Mouse (Mus musculus): ENCODE data around the gene Pdlim4.

Gene Pdlim4

DNA sequence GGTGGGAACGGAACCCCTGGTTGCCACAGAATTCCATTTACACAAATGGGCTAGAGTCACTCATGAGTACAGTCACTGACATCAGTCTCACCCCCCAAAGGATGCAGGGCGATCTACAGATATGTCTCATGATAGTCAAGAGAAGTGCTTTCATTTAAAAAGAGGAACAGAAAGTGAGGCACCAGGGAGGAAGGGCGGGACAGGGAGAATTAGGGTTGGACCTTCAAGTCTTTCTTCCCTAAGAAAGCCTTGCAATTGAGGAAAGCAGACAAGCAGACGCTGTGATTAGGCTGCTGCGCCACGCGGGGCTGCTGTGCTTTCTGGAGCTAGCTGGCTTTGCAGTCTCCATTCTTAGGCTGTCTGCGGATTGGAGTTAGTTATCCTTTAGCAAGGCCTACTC lies 22.9 kb upstream of the Pdlim4 start:
- DNase-seq (ENCODE audit: low spot score), result no peak

GRCm38 (mm10) chr11:54090091-54090879 lies 21.5 kb upstream of the Pdlim4 start:
- peak; percentile 34 for DNase-seq (ENCODE audit: low spot score)

DNA sequence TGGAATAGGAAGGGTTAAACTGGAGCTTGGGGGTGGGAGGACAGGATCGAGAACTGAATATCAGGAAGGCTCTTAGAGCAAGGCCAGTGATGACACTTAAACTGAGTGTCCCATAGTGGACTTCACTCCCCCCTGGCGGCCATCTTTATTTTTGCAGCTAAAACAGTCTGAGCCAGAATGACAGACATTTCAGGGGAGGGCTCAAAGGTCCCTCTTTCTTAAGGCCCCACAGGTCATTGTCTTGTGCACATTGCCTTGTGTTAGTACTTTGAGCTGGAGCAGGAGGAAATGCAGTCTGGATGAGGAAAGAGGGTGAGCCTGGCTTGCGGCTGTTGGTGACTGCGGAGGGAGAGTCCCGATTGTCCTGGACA lies 20.1 kb upstream of the Pdlim4 start:
- DNase-seq (ENCODE audit: low spot score), result peak; percentile 69

DNA sequence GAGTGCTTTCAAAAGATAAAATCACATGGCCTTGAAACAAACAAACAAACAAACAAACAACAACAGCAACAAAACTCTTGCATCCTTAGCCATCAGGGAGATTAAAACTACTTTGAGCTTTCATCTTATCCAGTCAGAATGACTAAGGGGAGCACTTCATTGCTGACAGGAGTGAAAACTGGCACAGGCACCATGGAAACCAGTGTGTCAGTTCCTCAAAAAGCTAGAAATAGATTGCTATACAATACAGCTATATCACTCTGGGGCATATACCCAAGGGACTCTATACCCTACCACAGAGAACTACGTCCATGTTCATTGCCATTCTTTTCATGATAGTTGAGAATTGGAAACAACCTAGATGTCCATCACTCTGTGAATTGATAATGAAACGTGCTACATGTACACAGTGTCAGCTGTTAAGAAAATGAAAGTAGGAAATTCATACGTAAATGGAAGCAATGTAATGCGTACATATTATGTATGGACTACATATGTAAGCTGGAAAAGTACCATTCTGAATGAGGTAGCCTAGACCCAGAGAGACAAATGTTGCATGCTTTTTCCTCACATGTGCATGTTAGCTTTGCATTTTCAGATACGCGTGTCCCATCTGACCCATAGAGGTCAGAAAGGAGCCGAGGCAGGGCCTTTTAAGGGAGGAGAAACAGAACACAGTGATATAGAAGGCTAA lies 19.6 kb upstream of the Pdlim4 start:
- DNase-seq (ENCODE audit: low spot score), result no peak

DNA sequence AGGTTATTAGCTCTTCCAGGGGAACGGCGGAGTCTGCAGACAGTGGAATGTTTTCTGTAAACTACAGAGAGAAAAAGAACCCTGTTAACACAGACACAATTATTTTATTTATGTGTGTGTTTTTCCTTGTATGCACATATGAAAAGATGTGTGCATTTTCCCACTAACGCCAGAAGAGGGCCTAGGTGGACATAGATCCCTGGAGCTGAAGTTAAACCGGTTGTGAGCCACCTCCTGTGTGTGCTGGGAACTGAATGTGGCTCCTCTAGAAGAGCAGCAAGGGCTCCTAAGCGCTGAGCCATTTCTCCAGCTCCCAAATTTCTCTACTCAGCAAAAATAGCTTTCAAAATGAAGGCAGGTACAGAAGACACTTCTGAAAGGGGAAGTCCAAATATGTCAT lies 17.0 kb upstream of the Pdlim4 start:
- DNase-seq (ENCODE audit: low spot score), result no peak

DNA sequence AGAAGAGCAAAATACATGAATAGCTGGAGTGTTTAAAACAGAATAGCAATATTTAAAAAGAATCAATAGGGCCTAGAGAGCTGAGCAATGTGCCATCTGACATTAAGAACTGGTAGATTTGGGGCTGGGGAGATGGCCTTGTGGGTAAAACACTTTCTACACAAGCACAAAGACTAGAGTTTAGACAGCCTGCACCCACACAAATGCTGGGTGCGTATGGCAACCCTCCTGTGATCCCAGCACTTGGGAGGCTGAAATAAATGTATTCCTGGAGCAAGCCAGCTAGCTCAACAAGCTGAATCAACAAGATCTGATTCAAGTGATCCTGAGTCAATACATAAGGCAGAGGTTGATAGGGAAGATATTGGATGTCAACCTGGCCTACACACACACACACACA lies 16.2 kb upstream of the Pdlim4 start:
- DNase-seq (ENCODE audit: low spot score), result no peak

- peak; percentile 44 for DNase-seq (ENCODE audit: low spot score)
These were observed 13.9 kb upstream of the Pdlim4 start for GRCm38 (mm10) chr11:54082725-54083124.

DNA sequence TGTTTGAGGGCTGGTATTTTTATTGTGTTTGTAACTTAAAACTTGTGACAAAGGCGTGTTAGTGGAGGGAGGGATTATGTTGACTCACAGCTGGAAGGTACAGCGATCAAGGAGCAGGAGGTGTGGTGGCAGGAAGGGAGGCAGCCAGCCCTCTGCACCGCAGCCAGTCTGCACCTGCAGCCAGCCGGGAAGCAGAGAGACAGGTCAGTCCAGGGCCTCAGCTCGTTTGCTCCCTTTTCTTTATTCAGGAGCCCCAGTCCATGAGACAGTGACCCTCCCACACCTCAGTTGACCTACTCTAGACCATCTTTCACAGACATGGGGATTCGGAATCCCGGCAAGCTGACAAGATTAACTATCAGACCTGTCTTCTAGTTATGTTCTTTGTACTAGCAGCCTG lies 11.6 kb upstream of the Pdlim4 start:
- peak; percentile 53 for DNase-seq (ENCODE audit: low spot score)

- DNase-seq (ENCODE audit: low spot score), result no peak
These were observed 7.3 kb upstream of the Pdlim4 start for GRCm38 (mm10) chr11:54076101-54076500.

DNA sequence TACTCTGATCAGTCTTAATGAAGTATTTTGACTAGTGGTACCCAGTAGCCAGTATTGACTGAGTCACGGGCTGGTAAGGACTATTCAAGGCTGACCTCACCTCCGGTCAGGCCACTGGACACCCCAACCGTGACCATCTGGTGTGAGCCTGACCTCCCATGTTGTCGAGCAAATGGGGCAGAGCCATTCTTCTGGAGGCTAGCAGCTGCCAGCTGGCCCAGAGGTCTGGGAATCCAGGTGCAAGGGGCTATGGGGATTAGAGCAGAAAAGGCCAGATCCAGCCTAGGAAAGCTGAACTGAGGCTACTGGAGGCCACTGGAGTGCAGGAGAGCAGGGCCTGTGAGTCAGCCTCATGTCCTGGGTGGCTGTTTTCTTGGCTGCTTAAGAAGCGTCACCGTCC lies 6.5 kb upstream of the Pdlim4 start:
- DNase-seq (ENCODE audit: low spot score), result no peak

GRCm38 (mm10) chr11:54073291-54073690 lies 4.5 kb upstream of the Pdlim4 start:
- no peak for DNase-seq (ENCODE audit: low spot score)

- DNase-seq (ENCODE audit: low spot score), result no peak
These were observed 3.1 kb upstream of the Pdlim4 start for GRCm38 (mm10) chr11:54071726-54072445.

DNA sequence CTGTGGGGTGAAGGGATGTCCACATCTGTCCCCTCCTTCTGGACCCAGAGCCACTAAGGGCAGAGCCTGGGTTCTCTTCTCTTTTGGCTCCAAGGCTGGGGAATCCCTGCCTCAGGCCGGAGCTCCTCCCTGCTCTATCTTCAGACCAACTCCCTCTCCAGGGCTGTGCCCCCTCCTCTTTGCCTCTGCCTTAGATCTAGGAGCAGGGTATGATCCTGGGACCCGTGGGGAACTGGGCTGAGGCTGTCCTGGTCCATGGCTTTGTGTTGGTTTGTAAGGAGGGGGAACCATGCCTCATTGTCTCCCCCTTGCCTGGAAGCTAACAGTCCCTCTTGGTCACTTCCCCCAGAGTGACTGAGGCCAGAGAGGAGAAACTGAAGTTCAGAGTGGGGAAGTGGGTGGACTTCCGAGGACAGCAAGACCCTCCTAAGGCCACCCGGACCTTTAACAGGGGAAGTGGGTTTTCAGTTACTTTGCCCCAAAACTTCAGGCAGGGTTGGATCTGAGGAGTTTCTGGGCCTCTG lies 756 bp downstream of the Pdlim4 start:
- DNase-seq (ENCODE audit: low spot score), result no peak

GRCm38 (mm10) chr11:54067318-54067995 lies 1.4 kb downstream of the Pdlim4 start:
- no peak for DNase-seq (ENCODE audit: low spot score)

GRCm38 (mm10) chr11:54066400-54066799 lies 2.4 kb downstream of the Pdlim4 start:
- DNase-seq (ENCODE audit: low spot score), result no peak

DNA sequence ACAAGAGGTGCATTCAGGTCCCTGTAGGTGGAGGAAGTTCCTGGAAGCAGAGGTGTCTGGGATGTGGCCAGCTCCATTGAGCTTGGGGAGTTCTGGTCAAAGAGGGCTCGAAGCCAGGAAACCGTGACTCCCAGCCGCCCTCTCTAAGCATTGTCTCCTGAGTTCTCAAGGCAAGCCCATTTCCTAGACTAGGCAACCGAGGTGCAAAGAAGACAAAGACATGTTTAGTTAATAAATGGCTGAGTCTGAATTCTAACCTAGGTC lies 3.0 kb downstream of the Pdlim4 start:
- DNase-seq (ENCODE audit: low spot score), result no peak

DNA sequence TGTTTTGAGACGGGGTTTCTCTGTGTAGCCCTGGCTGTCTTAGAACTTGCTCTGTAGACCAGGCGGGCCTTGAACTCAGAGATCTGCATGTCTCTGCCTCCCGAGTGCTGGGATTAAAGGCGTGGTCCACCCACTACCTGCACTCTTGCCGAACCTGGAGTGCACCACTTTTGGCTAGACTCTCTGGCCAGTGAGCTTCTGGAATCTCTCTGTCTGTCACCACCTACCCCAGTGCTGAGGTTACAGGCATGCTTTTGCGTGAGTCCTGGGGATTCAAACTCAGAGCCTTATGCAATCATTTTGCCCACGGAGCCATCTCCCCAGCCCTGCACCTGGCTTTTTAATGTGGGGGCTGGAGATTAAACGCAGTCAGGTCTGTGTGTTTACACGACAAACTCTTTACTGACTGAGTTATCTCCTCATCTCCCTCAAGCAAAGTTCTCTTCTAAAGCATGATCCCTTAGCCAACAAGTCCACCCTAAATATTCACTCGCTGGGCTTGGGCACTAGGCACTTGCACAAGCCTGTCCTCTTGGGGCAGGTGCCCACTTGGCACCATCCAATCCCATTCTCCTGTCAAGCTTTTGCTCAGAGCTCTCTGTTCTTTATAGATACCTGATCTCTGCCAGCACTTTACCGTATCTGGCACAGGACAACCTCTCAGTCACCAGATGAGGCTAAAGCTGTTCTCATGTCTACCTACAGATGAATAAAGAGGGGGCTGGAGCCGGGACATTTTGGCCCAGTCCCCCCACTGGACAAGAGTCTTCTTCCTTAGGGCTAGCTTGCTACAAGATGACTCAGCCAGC lies 3.5 kb downstream of the Pdlim4 start:
- no peak for DNase-seq (ENCODE audit: low spot score)

DNA sequence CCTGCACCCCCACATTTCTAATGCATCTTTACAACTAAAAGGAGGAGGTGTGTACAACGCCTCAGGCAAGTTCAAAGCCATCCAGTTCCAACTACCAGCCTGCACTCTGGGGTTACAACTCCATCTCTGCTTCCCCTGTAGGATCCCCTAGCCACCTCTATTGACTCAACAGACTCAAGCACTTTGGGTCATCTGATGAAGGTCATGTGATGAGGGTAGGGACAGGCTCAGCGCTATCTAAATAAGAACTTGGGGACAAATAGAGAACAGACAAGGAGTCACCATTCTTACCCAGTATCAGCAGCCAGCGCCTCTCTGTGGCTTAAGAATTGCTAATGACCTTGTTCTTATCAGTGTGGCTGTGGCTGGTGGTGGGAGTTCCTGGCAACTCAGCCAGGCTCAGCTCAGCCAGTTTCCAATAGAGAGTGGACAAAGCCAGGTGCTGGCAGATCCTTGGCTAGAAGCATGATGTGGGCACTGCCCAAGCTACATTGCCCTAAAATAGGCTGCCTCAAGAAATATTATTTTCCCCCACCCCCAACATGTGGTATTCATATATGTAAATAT lies 4.3 kb downstream of the Pdlim4 start:
- no peak for DNase-seq (ENCODE audit: low spot score)

- no peak for DNase-seq (ENCODE audit: low spot score)
These were observed 5.4 kb downstream of the Pdlim4 start for GRCm38 (mm10) chr11:54063472-54063775.

GRCm38 (mm10) chr11:54062753-54063471 lies 5.9 kb downstream of the Pdlim4 start:
- DNase-seq (ENCODE audit: low spot score), result peak; percentile 60
